Mouse (Mus musculus) adrenal gland, postnatal 14 days (tissue): ENCODE measurements around the gene Snd1. TPM values are rescaled to one million over a fixed set of nuclear protein-coding genes. Genes with fewer than 3 reads are reported as not detected.

ENCODE experiments used
- DNase-seq: peaks from one replicate; pipeline ENCODE4 v3.0.0; 2021; ENCODE audit warnings: mixed read lengths
- total RNA-seq: library from RNA; stranded (reverse); gene quantifications from 2 replicates; pipeline ENCODE4 v1.2.3, GENCODE M21; 2021

Gene Snd1
- total RNA-seq, 1 experiment from 2014 or later = 121 TPM

- DNase-seq = no peak
Measured at GRCm38 (mm10) chr6:28706108-28706975, 231.4 kb downstream of the Snd1 start.

- no peak for DNase-seq
Measured at GRCm38 (mm10) chr6:28706976-28707592, 232.1 kb downstream of the Snd1 start.

- DNase-seq = no peak
Measured at GRCm38 (mm10) chr6:28710035-28710434, 235.1 kb downstream of the Snd1 start.

GRCm38 (mm10) chr6:28717203-28717844, 242.4 kb downstream of the Snd1 start:
- DNase-seq = no peak

GRCm38 (mm10) chr6:28717845-28718237, 242.9 kb downstream of the Snd1 start:
- DNase-seq = no peak

- no peak for DNase-seq
Measured at GRCm38 (mm10) chr6:28720391-28721171, 245.6 kb downstream of the Snd1 start.

- no peak for DNase-seq
Measured at GRCm38 (mm10) chr6:28723059-28723458, 248.1 kb downstream of the Snd1 start.

GRCm38 (mm10) chr6:28724776-28725175, 249.8 kb downstream of the Snd1 start:
- DNase-seq = peak; percentile 54

GRCm38 (mm10) chr6:28729236-28729635, 254.3 kb downstream of the Snd1 start:
- DNase-seq = no peak

GRCm38 (mm10) chr6:28729649-28730048, 254.7 kb downstream of the Snd1 start:
- DNase-seq = no peak

- no peak for DNase-seq
Measured at GRCm38 (mm10) chr6:28731246-28731645, 256.3 kb downstream of the Snd1 start.

- no peak for DNase-seq
Measured at GRCm38 (mm10) chr6:28733884-28734647, 259.1 kb downstream of the Snd1 start.

- no peak for DNase-seq
Measured at GRCm38 (mm10) chr6:28735116-28735515, 260.2 kb downstream of the Snd1 start.

- no peak for DNase-seq
Measured at GRCm38 (mm10) chr6:28736665-28737064, 261.7 kb downstream of the Snd1 start.

- DNase-seq = no peak
Measured at GRCm38 (mm10) chr6:28737601-28738000, 262.7 kb downstream of the Snd1 start.

- DNase-seq = no peak
Measured at GRCm38 (mm10) chr6:28743586-28743985, 268.6 kb downstream of the Snd1 start.

GRCm38 (mm10) chr6:28745864-28746263, 270.9 kb downstream of the Snd1 start:
- no peak for DNase-seq

- no peak for DNase-seq
Measured at GRCm38 (mm10) chr6:28747025-28747424, 272.1 kb downstream of the Snd1 start.

GRCm38 (mm10) chr6:28747931-28748670, 273.2 kb downstream of the Snd1 start:
- no peak for DNase-seq

GRCm38 (mm10) chr6:28749224-28749623, 274.3 kb downstream of the Snd1 start:
- no peak for DNase-seq

GRCm38 (mm10) chr6:28751186-28751585, 276.2 kb downstream of the Snd1 start:
- DNase-seq = peak; percentile 16
